Mouse (Mus musculus) megakaryocyte, embryonic 14.5 days (primary cell): ENCODE results near the gene Nup133.

Experiments
- FLI1 ChIP-seq: IDR thresholded peaks from 2 replicates; pipeline ENCODE4 v1.6.1; 2012; ENCODE audit warnings: low read length, inconsistent platforms, mixed read lengths
- GATA1 ChIP-seq: IDR thresholded peaks from 3 replicates; pipeline ENCODE4 v1.6.1; 2012; ENCODE audit warnings: mixed read lengths, low read length, inconsistent platforms, borderline replicate concordance

DNA sequence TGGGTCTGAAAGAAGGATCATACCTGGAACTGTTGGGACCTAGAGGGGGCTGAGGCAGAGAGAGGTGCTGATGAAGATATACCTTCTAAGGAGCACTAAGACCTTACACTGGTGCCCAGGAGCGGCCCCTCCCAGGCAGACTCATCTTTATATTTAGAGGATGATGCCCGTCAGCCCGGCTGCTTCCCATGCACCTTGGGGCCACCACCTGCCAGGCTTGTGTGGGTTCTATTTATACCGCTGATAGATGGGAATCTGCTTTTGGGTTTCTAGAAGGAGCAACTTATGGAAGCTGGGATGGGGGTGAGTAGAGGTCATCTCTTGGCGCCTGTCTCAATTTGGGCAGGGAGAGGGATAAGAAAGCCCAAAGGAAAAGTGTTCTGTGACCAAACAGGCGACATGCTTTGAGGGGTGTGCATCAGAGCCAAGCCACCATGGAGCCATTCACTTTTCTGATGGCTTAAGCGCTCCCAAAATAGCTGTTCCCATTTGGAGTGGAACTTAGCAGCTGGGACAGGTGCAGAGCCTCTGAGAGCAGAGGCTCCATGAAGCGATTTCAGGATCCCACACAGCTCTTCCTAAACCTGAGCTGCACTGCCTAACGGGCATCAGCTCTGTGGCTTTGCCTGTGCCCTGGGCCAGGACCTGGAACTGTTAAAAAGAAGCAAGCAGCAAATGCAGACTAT is 53.2 kb downstream of the Nup133 start:
- TF ChIP-seq GATA1 (no peak), FLI1 (no peak)
